Comparison of ENCODE assay signal across 17 mouse cellular contexts in the genomic region with DNA sequence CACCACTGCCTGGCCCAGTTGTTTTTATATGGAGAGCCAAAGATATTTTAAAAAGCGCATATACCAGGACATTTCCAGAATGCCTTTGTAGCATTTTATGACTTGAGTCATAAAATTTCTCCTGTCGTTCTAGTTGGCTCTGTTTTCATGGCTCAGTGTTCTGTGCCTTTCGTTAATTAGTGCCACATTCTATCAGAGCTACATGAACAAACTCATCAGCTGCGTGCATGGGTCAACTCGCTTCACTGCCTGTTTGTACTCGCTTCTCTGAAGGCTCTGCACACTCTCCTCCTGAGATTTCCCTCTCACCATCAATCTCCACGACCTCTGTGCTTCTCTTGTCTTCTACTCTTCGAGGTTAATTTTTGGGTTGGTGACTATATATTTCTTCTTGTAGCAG. TPM values are rescaled to one million over a fixed set of nuclear protein-coding genes. Genes with fewer than 3 reads are reported as not detected.
A peak's percentile ranks its signal among the peaks of the same experiment; 100 is the strongest.
DNase-seq lines count a peak whose midpoint lies in the region; ATAC-seq lines count a peak whose summit lies in the region.
"Had no signal": no experiment of that assay in that cellular context is flagged by ENCODE, and none has a peak within 500 bp of the region (broad histone marks: within the 10 kb centered on the region; RNA-seq: fewer than 3 reads in every experiment).

No protein-coding gene starts in this region.

- no peaks in the 10 kb centered on the region for H3K27me3 ChIP-seq in hindbrain, embryonic 13.5 days
- no peaks in the 10 kb centered on the region for H3K27me3 ChIP-seq in hindbrain, embryonic 11.5 days (ENCODE audit: control insufficient read depth, insufficient read depth, low read length)
- H3K27me3 ChIP-seq: heart, embryonic 15.5 days had no signal

- H3K4me3 ChIP-seq in hindbrain, embryonic 13.5 days = no peak overlapping the region
- no peak overlapping the region for H3K4me3 ChIP-seq in hindbrain, embryonic 11.5 days (ENCODE audit: low read depth, low read length)
- H3K4me3 ChIP-seq: forebrain, embryonic 10.5 days; heart, embryonic 15.5 days had no signal

- no peaks in the 10 kb centered on the region for H3K36me3 ChIP-seq in hindbrain, embryonic 13.5 days
- no peaks in the 10 kb centered on the region for H3K36me3 ChIP-seq in hindbrain, embryonic 11.5 days (ENCODE audit: control insufficient read depth, insufficient read depth, low read length)
- H3K36me3 ChIP-seq: forebrain, embryonic 10.5 days; heart, embryonic 15.5 days had no signal

- H3K4me2 ChIP-seq in hindbrain, embryonic 13.5 days = no peak overlapping the region
- H3K4me2 ChIP-seq in hindbrain, embryonic 11.5 days (replicated peaks; ENCODE audit: low read depth, low read length) = no peak overlapping the region
- H3K4me2 ChIP-seq: heart, embryonic 15.5 days had no signal

- H3K9me3 ChIP-seq in hindbrain, embryonic 13.5 days = no peaks in the 10 kb centered on the region
- no peaks in the 10 kb centered on the region for H3K9me3 ChIP-seq in hindbrain, embryonic 11.5 days (ENCODE audit: control insufficient read depth, low read length)
- H3K9me3 ChIP-seq: forebrain, embryonic 10.5 days; heart, embryonic 15.5 days had no signal

- no peak for DNase-seq in hindbrain, embryonic 11.5 days (ENCODE audit: low spot score)
- DNase-seq in Muller cell, postnatal 12 days (ENCODE audit: inconsistent ontology term) = peak; percentile 96
- DNase-seq in fat pad, adult 2 months (ENCODE audit: extremely low read depth, low read depth, low spot score) = peak; percentile 72
- DNase-seq in kidney, postnatal 4 days = peak; percentile 9 to 29
- no peak for DNase-seq in cerebellum, adult 9-11 months
- DNase-seq in left cerebral cortex, adult 9 months (ENCODE audit: low spot score in 2 of 2) = no peak
- no peak for DNase-seq in cerebellum, adult 9-10 months
- DNase-seq: gastrocnemius, postnatal 36 days; lung, postnatal 4 days; right cerebral cortex, adult 18-20 months; thymus, postnatal 14 days had no signal

- ATAC-seq in hindbrain, embryonic 13.5 days (ENCODE audit: low FRiP score) = no peak
- no peak for ATAC-seq in hindbrain, embryonic 11.5 days (ENCODE audit: low FRiP score)
- ATAC-seq: activated CD4-positive, CD25-positive, alpha-beta regulatory T cell, adult 4 months; intestine, postnatal 0 days had no signal

- 62% methylated on average over 8 of the region's 8 CpGs for WGBS in hindbrain, embryonic 13.5 days
- 85% methylated on average over 8 of the region's 8 CpGs for WGBS in hindbrain, embryonic 11.5 days

- peak overlapping the region; percentile 50 for H3K27ac ChIP-seq in hindbrain, embryonic 13.5 days
- no peak overlapping the region for H3K27ac ChIP-seq in hindbrain, embryonic 11.5 days (ENCODE audit: low read depth, low read length)
- H3K27ac ChIP-seq: forebrain, embryonic 10.5 days; heart, embryonic 15.5 days; liver, embryonic 14.5 days had no signal

- H3K9ac ChIP-seq in hindbrain, embryonic 13.5 days = no peak overlapping the region
- H3K9ac ChIP-seq in hindbrain, embryonic 11.5 days (ENCODE audit: low read depth, low read length) = no peak overlapping the region
- H3K9ac ChIP-seq: heart, embryonic 15.5 days; liver, embryonic 14.5 days had no signal

- peaks cover 25% of the 10 kb centered on the region for H3K4me1 ChIP-seq in hindbrain, embryonic 13.5 days (replicated peaks)
- no peaks in the 10 kb centered on the region for H3K4me1 ChIP-seq in hindbrain, embryonic 11.5 days (replicated peaks; ENCODE audit: control insufficient read depth, insufficient read depth, low read length)
- H3K4me1 ChIP-seq: heart, embryonic 15.5 days had no signal

RNA-seq across cellular contexts. Expression of a gene that starts 30.2 kb away (rescaled TPM):
- 45.1 and 48.6 TPM in 2 replicates for polyA plus RNA-seq in hindbrain, embryonic 13.5 days (2015; fragmentation: Nextera tagmentation; extraction: Ambion mirVana)
- polyA plus RNA-seq in hindbrain, embryonic 11.5 days (2014; fragmentation: Nextera tagmentation; extraction: Ambion mirVana) = 41.1 and 45.1 TPM in 2 replicates

RNA-seq across cellular contexts. Expression of a gene that starts 37.2 kb away (rescaled TPM):
- polyA plus RNA-seq in hindbrain, embryonic 13.5 days (2015; fragmentation: Nextera tagmentation; extraction: Ambion mirVana) = 7.5 and 7.8 TPM in 2 replicates
- 9.0 and 9.8 TPM in 2 replicates for polyA plus RNA-seq in hindbrain, embryonic 11.5 days (2014; fragmentation: Nextera tagmentation; extraction: Ambion mirVana)

Comparison
In these comparisons a context has a peak if more than half of its experiments do, and no peak if none do; other contexts are left out.
1. DNase-seq: peak in Muller cell, postnatal 12 days (single experiment), fat pad, adult 2 months (single experiment) and kidney, postnatal 4 days (2 of 2); none in hindbrain, embryonic 11.5 days (single experiment), cerebellum, adult 9-11 months (single experiment), left cerebral cortex, adult 9 months (0 of 2) and cerebellum, adult 9-10 months (single experiment).